7 mouse cellular contexts compared by ENCODE assay signal in genomic region chr17:35549437-35550142, GRCm38 (mm10). TPM values are rescaled to one million over a fixed set of nuclear protein-coding genes. Genes with fewer than 3 reads are reported as not detected.
DNase-seq lines count a peak whose midpoint lies in the region; TF ChIP-seq lines count a peak whose summit lies in the region.

No protein-coding gene starts in this region.

- DNase-seq in adrenal gland, adult 8-10 months: peak; percentile 78
- peak; percentile 86 for DNase-seq in cerebellum, adult 9-10 months
- DNase-seq in gastrocnemius, postnatal 36 days: peak; percentile 63 to 66
- DNase-seq in kidney, adult 2 months: peak; percentile 65
- DNase-seq in left cerebral cortex, postnatal 4 days: peak; percentile 57
- peak; percentile 72 for DNase-seq in retina, postnatal 7 days (ENCODE audit: low read depth, low spot score)
- no peak for DNase-seq in B cell, adult 2 months

- TF ChIP-seq POLR2A in kidney, adult 2 months (IDR thresholded peaks at IDR 0.05; ENCODE audit: low read depth, low read length): no peak

- 34% methylated on average over 15 of the region's 15 CpGs for WGBS in kidney, adult 2 months

- H3K36me3 ChIP-seq in kidney, adult 2 months (ENCODE audit: control insufficient read depth, insufficient read depth, low read length): no peaks in the 10 kb centered on the region

- 0 out of 2 replicates have a peak, but pooled peaks cover 4% of the 10 kb centered on the region for H3K4me1 ChIP-seq in kidney, adult 2 months (ENCODE audit: control insufficient read depth, insufficient read depth, low read length)

- H3K27ac ChIP-seq in kidney, adult 2 months (ENCODE audit: insufficient read depth, low read depth, low read length): no peak overlapping the region

- no peak overlapping the region for H3K4me3 ChIP-seq in kidney, adult 2 months (ENCODE audit: insufficient read depth, low read depth, low read length)

- intact Hi-C loops in gastrocnemius, postnatal 36 days (cut with DNase I): no loop called here
- intact Hi-C loops in left cerebral cortex, postnatal 4 days (cut with DNase I): no loop called here

- no peaks in the 10 kb centered on the region for H3K27me3 ChIP-seq in kidney, adult 2 months (replicated peaks; ENCODE audit: control insufficient read depth, insufficient read depth, low read length)

- no peak for TF ChIP-seq CTCF in kidney, adult 2 months (conservative IDR thresholded peaks at IDR 0.05; ENCODE audit: insufficient read depth, insufficient read length, low read depth, low read length)

RNA-seq across cellular contexts. Expression of gene Cdsn, which starts 2.3 kb away (rescaled TPM):
- 10 to 100 TPM in 1 of 4 experiments, 1 to 10 TPM in 2, under 1 TPM in 1; 0.17 to 12.1 (median 3.0) TPM for total RNA-seq in adrenal gland, adult 8-10 months (2022)
- total RNA-seq in gastrocnemius, postnatal 36 days (2021): not detected
- 0.67 and 1.3 TPM in 2 replicates for polyA plus RNA-seq in kidney, adult 2 months (2012; rRNA removed)
- under 1 TPM; 0.26 to 0.36 TPM for total RNA-seq in left cerebral cortex, postnatal 4 days (2021)

RNA-seq across cellular contexts. Expression of gene Psors1c2, which starts 16.6 kb away (rescaled TPM):
- total RNA-seq in adrenal gland, adult 8-10 months (2022): not detected
- not detected for total RNA-seq in gastrocnemius, postnatal 36 days (2021)
- polyA plus RNA-seq in kidney, adult 2 months (2012; rRNA removed): 0.19 and 0.38 TPM in 2 replicates
- 1 to 10 TPM; 1.5 to 2.4 TPM for total RNA-seq in left cerebral cortex, postnatal 4 days (2021)

RNA-seq across cellular contexts. Expression of gene 2300002M23Rik, which starts 17.7 kb away (rescaled TPM):
- not detected for total RNA-seq in adrenal gland, adult 8-10 months (2022)
- not detected for total RNA-seq in gastrocnemius, postnatal 36 days (2021)
- 0.07 and 0.08 TPM in 2 replicates for polyA plus RNA-seq in kidney, adult 2 months (2012; rRNA removed)
- not detected for total RNA-seq in left cerebral cortex, postnatal 4 days (2021)

RNA-seq across cellular contexts. Expression of gene Cchcr1, which starts 32.7 kb away (rescaled TPM):
- total RNA-seq in adrenal gland, adult 8-10 months (2022): 10 to 100 TPM in 3 of 4 experiments, 1 to 10 TPM in 1; 5.9 to 13.9 (median 12.9) TPM
- 1 to 10 TPM; 1.4 to 2.8 TPM for total RNA-seq in gastrocnemius, postnatal 36 days (2021)
- polyA plus RNA-seq in kidney, adult 2 months (2012; rRNA removed): 6.9 and 7.5 TPM in 2 replicates
- total RNA-seq in left cerebral cortex, postnatal 4 days (2021): 10 to 100 TPM; 13.6 TPM

RNA-seq across cellular contexts. Expression of gene Tcf19, which starts 33.0 kb away (rescaled TPM):
- total RNA-seq in adrenal gland, adult 8-10 months (2022): 1 to 10 TPM; 3.5 to 6.7 (median 4.8) TPM
- total RNA-seq in gastrocnemius, postnatal 36 days (2021): 1 to 10 TPM; 1.5 to 2.0 TPM
- polyA plus RNA-seq in kidney, adult 2 months (2012; rRNA removed): 5.6 and 6.0 TPM in 2 replicates
- 1 to 10 TPM; 7.2 to 9.3 TPM for total RNA-seq in left cerebral cortex, postnatal 4 days (2021)

Comparison
In these comparisons a context has a peak if more than half of its experiments do, and no peak if none do; other contexts are left out.
1. DNase-seq: peak in adrenal gland, adult 8-10 months (single experiment), cerebellum, adult 9-10 months (single experiment), gastrocnemius, postnatal 36 days (2 of 2), kidney, adult 2 months (single experiment), left cerebral cortex, postnatal 4 days (single experiment) and retina, postnatal 7 days (single experiment); none in B cell, adult 2 months (0 of 2).